Mouse (Mus musculus) erythroblast, embryonic 14.5 days (primary cell): Measurements from ENCODE around the gene Fbxw8.

Experiments used
- GATA1 ChIP-seq: IDR thresholded peaks from 2 replicates; pipeline ENCODE4 v1.6.1; 2012; ENCODE audit warnings: low read length, inconsistent platforms, mixed read lengths
- TAL1 ChIP-seq: IDR thresholded peaks from 3 replicates; pipeline ENCODE4 v1.6.1; 2012; ENCODE audit warnings: low read length, inconsistent platforms, mixed read lengths

- no peak for TF ChIP-seq GATA1
- TF ChIP-seq TAL1 = no peak
Measured at GRCm38 (mm10) chr5:118067984-118068494, 87.2 kb downstream of the Fbxw8 start.
